Mouse (Mus musculus) adipocyte (in vitro differentiated cells): ENCODE results near the gene Fam169b.
A peak's percentile ranks its signal among the peaks of the same experiment; 100 is the strongest.
"Not testable (repeated sequence)": the region's sequence is repeated elsewhere in the genome, so short reads cannot be mapped to it uniquely, and the experiment has no call there.

Source experiments
- DNase-seq: peaks from one replicate; pipeline ENCODE4 v3.0.0-alpha.2; 2016; ENCODE audit warnings: low spot score

Gene Fam169b

DNA sequence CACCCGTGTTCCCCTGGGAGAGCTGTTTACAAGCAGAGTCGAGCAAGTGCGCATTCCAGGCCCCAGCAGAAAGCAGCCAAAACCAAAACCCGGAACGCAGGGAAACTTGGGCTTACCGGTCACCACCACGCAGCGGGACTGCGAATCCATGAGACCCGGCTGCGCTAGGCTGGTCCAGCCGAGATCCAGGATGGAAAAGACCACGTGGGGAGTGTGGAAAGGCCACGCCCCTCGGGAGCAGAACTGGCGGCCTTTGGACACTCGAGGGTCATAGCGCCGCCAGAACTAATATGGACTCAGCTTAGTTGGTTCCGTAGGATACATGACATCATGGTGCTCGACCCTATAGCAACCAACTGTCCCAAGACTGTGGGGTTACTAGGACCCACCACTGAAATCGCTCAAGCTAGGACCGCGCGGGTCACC lies 9.6 kb upstream of the Fam169b start, which contains the start of gene Pgpep1l:
TSS of gene Pgpep1l (minus strand) at position 206 of the 426 bp plus-strand sequence.
- DNase-seq, result no peak

DNA sequence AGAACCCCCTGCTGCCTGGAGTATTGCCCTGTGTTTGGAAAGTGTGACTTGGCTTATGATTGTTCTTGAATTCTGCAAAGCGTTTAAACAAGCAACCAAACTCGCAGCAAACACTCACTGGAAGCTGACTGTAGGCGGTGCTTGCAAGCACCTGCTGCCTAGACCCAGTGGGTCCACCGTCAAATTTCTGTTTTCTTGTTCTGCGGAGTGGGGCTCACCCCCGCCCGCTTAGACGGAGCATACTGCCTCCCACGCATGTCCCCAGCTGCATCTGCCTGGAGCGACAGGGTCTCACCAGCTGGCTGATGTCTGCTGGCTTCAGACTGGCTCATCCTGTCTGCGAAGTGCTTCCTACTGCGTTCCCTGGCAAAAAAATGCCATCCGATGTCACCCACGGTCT lies 9.1 kb upstream of the Fam169b start:
- no peak for DNase-seq

DNA sequence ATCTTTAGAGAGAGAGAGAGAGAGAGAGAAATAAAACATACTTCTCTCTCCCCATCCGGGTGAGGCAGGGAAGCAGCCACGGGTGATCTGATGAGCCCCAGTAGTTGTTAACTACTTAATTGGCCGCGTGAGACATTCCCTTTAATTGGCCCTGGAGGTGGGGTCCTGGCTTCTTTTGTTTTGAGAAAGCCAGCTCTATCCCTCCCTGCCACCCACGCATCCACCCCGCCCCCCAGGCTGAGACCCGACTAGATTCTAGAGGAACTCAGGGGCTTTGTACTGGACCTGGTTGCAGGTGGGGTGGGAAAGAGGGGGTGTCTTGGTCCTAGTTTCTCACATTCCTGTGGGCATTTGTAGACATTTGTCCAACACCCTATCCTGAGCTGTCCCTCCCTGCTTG lies 8.2 kb upstream of the Fam169b start:
- DNase-seq, result no peak

DNA sequence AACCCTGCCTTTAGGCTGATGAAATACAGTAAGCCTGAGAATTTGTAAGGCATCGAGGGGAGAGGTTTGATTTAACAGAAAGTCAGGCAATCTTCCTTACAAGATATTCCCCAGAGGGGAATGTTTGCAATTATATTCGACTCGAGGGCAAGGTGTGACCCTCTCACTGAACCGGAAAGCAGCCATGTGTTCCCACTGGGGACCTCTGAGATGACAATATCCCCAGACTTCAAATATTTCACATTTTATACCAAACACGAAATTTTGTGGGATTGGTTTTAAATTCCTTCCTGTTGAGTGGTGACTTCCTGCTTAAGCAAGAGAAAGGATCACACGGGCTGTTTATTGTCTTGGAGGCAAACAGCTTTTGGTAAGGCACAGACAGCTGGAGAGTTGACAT lies 6.9 kb upstream of the Fam169b start:
- peak; percentile 8 for DNase-seq

DNA sequence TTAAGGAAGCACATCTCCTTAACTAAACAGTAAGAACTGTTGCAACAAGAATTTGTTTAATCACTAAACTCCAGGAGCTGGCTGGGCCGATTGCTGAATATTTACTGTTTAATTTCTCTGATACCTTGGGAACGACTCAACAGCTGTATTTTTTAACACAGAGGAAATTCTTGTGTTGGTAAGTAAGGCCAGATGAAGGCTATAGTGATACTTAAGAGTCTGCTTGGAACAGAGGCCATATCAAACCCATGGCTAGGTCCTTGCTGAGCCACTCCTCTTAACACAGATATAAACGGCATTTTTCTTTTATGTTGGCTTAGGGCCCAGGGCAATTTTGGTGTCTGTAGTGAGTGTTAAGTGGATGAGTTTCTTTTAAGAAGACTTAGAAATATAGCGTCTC lies 3.1 kb upstream of the Fam169b start:
- DNase-seq, result no peak

DNA sequence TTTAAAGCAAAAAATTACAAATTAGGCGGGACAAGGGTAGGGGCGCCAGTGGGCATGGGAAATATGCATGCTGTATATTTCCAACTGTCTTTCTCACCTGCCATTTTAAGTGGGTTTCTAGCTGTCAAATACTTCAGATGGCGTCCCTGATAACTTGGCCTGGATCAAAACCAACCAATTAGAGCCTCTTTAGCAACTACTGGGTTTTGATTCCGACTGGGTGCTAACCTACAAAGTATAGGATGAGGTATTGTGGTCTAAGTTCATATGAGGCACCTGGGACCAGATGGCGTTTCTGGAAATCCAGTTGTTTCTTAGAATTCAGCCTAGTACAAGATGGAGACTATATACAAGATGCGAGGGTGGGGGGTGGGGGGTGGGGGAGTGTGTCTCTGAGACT lies 1.8 kb upstream of the Fam169b start:
- no peak for DNase-seq

DNA sequence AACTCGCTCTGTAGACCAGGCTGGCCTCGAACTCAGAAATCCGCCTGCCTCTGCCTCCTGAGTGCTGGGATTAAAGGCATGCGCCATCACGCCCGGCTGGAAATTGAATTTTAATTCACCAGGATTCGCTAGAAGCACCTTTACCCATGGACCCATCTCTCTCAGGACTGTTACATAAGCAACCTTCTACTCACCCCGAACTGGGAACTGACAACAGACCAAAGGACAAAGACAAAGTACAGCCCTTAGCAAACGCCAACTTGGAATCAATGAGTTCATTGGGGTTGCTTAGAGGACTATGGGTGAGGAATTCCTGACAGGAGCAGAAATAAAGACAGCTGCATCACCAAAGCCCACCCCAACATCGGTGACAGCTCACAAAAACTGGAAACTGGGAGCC lies 1.0 kb upstream of the Fam169b start:
- no peak for DNase-seq

DNA sequence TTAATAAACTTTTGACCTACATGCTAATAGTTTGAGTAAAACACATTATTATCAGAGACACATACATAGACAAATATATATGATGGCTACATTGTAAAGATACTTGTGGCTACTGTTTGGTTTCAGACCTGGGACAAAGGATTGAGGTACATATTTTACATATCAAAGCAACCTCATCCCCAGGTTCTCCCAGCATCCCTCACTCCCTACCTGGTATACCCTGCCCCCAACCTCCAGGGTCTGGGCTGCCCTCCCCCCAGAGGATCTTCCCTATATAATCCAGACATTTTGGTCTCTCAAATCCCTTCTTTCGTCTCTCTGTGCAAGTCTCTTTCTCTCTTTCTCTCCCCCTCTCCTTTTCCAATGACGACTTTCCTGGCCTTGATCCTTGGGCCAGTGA lies 579 bp downstream of the Fam169b start:
- no peak for DNase-seq

DNA sequence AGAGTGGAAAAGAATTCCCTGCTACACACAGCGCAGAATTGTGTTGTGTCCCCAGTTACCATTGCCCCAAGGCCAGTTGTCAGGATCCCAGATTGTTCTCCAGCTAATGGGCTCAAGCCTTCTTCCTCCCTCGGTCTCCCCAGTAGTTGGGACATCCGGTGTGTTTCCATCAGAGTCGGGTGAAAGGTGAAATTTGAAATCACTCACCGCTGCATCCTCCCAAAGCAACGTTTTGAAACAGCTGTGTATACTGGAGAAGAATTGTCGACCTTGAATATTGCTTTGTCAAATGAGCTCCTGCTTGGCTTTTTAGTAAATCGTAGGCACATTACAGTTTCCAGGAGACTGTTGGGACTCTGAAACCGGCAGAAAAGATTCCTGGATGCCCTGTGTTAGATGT lies 1.3 kb downstream of the Fam169b start:
- DNase-seq, result no peak

DNA sequence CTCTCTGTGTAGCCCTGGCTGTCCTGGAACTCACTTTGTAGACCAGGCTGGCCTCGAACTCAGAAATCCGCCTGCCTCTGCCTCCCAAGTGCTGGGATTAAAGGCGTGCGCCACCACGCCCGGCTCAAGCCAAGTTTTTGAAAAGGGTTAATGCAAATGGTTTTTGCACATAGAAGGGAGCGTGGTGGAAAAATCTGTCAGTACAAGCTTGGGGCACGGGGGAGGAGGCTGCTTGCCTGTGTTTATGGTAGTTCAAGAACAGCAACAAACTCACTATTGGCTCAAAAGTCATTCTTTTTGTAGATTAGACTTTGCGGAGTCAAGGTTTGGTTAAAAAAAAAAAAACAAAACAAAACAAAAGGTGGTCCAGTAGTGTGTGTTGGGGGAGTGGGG lies 1.8 kb downstream of the Fam169b start:
- not testable (repeated sequence) for DNase-seq

DNA sequence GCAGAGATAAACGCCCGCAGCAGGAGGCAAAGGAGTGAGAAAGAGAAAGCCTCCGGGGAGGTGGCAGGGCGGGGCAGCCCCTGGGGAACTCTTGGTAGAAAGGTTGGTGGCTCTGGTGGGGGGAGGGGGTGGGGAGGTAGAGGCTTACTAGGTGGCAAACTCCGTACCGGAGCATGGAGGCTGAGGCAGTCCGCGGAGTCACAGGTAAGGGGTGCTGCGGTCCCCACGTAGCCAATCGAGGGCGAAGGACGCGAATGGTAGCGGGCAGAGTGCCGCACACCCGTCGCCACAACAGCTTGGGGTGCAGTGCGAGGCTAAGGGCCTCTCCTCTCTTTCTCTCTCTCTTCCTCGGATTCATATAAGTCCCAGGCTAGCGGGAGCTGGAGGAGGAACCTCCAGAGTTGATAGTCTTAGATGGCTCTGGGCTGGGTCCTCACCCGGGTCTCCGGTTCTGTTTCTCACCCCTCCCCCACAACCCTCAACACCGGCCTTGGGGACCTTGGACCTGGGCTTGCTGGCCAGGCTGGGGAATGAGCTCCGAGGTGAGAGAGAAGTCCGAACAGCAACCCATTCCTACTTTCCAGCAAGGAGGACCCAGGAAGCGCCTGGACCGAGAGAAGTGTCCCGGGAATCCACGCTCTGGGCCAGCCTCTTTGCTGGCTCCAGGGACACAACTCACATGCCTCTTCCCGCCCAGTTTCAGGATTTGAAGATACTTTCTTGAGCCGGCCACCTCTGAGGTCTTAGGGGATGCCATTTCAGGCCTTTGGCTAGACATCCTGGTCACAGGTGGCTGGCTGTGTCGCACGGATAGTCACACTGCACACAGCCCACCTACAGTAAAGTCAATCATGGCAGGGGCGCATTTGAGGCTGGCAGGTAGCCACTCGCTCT lies 2.4 kb downstream of the Fam169b start:
- no peak for DNase-seq

DNA sequence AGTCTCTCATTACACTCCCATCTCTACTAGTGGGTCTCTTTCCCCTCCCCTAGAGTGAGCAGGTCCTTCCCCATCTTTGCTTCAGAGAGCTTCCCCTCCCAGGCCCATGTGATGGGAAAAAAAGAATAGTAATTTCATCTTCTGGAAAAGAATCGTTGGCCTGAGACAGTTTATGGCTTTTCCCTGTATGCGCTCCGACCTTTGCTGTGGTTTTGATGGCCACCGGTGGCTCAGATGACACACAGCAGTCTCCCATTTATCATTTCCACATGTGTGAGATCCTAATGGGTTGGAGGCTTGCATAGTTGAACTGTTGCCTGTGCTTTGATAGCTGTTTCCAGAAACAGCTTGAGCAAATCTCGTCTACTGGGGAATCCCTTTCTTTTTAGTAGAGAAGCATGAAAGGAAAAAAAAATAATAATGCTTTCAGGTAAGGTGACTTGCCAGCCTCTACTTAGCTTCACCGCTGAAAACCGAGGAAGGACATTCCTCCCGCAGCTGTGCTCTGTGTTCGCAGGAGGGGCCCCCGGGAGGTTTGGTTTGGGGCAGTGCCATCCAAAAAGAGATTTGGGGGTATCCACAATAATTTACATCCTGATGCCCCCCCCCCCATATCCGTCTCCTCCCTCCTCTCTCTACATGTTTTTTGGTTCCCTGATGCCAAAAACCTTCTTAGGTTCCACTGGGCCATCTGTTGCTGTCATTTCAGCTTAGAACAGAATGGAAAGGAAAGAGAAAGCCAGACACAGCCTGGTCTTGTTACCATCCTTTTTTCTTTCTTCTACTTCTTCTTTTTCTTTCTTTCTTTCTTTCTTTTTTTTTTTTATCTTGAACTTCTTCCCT lies 3.6 kb downstream of the Fam169b start:
- no peak for DNase-seq

DNA sequence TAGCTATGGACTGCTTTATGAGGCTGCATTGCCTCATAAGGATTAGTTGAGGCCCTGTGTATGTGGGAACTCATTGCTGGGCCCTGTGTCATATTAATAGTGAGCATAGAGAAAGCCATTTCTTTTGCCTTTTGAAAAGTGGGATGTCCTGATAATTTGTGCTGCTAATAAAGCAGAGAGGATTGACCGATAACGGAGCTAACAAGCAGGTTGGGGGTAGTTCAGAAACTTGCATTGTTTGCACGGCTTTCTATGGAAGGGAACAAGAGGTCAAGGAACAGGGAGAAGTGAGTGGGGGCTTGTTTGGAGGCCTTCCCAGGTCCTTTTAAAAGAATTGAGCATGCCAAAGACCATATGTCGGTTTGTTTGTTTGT lies 4.2 kb downstream of the Fam169b start:
- DNase-seq, result no peak

DNA sequence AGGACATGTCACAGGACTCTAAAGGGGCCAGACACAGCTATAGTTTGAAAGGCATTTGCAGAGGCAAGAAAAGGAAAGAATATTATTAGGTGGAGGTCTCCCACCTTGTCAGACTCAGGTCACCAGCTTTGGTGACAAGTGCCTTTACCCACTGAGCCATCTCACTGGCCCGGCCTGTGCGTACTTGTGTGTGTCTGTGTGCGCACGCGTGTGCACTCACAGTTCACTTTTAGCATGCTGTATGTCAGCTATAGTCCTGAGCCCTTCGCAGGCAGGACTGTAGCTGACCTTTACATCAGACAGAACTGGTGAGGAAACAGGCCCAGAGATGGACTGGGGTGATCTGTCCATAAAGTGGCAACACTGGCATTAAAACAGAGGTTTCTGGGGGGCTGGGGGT lies 4.7 kb downstream of the Fam169b start:
- DNase-seq, result no peak

DNA sequence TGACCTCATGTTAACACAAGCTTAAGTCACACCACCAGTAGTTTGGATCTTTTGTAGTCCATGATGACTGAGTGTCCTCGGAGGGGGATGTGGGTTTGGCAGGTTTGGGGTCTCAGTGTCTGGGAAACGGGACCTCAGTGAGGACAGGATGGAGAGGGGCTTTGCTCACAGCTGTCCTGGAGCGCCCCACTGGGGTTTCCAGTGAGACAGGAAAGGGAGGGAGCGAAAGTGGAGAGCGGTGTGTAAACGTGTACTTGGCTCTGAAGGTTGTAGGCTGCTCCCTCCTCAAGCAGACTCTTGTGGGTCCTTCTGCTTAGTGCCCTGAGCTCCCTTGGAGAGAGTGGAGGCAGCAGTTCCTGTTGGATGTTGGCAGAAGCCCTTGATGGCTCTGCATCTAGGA lies 5.3 kb downstream of the Fam169b start:
- no peak for DNase-seq

DNA sequence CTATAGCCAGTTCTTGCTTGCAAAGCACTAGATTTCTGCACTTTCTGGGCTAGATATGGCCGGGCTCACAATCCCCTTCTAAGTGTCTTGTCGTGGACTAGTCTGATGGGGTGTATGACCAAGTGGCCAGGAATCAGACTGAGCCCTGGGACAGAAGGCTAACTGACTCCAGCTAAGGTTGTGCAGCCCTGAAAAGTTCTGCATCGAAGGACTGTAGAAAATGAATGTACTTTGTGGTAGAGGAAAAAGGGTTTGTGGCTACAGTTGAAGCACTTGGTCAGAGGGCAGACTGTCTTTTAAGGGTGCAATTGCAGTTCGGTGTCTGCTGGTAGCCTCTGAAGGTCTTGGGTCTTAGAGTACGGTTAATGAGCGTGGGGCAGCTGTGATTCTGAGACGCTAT lies 5.8 kb downstream of the Fam169b start:
- DNase-seq, result no peak

DNA sequence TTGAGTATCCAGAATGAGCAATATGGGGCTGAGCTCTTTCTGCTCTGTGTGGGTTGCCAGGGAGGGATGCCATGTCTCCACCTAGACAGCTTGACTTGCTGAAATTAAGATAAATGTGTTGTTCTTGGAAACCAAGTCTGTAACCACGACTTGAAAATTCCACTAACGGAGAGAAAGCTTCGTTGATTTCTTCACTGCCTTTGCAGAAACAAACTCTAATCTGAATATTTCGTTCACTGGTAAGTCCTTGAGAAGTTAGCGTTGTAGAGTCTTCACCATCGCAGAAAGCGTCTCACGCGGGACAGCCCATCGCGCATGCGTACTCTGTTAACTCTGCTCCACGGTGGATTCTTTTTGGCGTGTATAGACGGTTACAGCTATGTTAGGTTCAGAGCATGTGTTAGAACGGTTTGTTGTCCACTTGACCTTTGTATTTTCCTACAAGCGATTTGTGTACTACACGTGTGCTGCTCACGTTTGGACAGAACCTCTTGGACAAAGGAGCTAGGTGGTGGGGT lies 6.8 kb downstream of the Fam169b start:
- DNase-seq, result peak; percentile 41

DNA sequence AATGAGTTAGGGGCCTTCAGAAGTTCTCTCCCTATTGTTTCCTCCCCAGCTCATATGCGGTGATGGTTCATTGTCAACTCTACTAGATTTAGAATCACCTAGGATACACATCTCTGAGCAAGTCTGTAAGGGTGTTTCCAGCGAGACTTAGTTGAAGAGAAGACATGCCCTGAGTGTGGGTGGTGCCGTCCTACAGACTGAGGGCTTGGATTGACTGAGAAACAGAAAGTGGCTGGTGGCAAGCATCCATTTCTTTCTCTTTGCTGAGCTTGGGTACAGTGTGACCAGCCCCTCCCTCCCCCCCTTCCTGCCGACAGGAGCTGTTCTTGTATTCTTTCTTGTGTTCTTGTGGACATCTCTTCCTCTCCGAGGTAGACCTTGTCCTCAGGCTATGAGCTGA lies 7.7 kb downstream of the Fam169b start:
- DNase-seq, result no peak

DNA sequence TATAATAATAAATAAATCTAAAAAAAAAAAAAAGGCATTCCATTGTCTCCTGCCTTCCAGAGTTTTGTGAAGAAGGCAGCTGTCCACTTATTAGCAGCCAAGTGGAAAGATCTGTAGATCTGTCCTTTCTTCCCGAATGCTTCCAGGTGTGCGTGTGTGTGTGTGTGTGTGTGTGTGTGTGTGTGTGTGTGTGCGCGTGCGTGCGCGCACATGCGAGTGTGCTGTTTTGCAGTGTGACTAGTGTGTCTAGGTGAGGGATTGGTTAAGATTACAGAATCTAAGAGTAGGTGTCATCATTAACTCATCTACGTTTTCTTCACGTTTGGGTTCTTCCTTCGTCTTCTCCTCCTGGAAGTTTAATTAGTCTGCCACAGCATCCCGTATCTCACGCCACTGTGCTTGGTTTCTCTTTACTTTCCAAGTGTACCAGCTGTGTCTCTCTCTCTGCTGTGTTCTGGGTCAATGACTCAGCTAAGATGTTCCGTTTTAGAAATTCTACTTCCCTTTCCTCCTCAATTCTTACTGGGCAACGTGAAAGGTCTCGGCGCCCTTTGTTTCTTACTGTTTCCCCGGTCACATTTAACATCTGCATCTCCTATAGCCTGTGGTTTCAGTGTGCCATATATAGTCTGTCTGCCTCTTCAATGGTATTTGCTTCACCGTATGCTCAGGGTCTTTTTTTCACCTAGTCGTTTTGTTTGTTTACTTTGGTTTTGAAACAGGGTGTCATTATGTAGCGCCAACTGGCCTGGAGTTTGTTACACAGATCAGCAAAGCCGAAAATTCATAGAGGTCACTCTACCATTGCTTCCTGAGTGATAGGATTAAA lies 8.9 kb downstream of the Fam169b start:
- DNase-seq, result no peak

DNA sequence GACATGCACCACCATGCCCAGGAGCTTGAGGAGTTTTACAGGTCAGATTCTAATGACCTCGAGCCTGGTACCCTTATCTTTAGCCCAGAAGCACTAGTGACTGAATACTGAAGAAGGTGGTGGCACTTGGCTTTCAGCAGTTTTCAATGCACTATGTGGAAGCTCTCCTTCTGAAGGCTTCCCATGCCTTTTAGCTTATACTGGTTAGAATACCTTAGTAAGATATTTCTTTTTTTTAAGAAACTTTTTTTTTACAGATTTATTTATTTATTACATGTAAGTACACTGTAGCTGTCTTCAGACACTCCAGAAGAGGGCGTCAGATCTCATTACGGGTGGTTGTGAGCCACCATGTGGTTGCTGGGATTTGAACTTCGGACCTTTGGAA lies 9.5 kb downstream of the Fam169b start:
- not testable (repeated sequence) for DNase-seq

DNA sequence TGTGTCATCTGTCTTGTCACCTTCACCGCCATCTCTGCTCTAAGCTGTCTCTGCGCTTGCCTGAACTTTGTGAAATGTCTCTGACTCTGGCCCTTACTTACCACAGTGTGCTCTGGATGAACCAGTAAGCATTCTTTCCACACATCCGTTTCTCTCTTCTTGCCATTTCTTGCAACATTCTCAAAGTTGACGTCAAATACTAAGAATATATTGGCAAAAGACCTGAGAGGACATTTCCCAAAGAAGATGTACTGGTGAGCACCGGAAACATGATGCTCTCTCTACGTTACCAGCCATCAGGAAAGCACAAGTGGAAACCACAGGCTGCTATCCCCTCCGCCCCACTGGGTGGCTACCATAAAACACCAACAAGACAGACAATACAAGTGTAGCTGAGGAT lies 10.1 kb downstream of the Fam169b start:
- no peak for DNase-seq

DNA sequence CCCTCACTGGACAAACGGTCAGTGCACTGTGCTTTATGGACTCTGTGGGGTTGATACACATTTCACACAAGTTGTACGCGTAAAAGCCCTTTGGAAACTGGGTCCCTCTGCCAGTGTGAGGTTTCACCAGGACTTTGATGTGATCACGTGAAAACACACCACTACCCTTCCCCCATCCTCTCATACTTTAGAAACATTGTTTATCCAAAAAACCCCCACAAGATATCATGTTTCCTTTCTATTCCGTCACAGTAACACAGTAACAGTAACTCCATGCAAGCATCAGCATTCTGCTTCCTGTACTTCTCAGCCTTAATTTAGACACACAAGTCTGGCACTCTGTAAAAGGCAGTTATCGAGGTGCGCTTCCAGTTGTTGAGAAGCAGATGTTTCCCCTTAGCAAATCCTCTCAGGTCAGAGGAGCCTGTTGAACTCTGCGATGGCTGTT lies 12.2 kb downstream of the Fam169b start:
- no peak for DNase-seq
